14 mouse cellular contexts compared by ENCODE assay signal in genomic region chr16:32972535-32972934, GRCm38 (mm10). TPM values are rescaled to one million over a fixed set of nuclear protein-coding genes. Genes with fewer than 3 reads are reported as not detected.
DNase-seq lines count a peak whose midpoint lies in the region.
"Had no signal": no experiment of that assay in that cellular context is flagged by ENCODE, and none has a peak within 500 bp of the region (broad histone marks: within the 10 kb centered on the region; RNA-seq: fewer than 3 reads in every experiment).

No protein-coding gene starts in this region.

- intact Hi-C loops in left cerebral cortex, postnatal 10 days (cut with DNase I), result no loop called here

- DNase-seq in layer of hippocampus, adult 9-11 months, result peak; percentile 39
- no peak for DNase-seq in layer of hippocampus, adult 9-10 months (ENCODE audit: low spot score)
- peak; percentile 15 for DNase-seq in CD4-positive, CD25-positive, alpha-beta regulatory T cell, adult 2 months (ENCODE audit: low read depth, low spot score)
- DNase-seq in induced T-regulatory cell, adult 2 months (ENCODE audit: low read depth), result peak; percentile 16
- peak; percentile 49 for DNase-seq in thymus, postnatal 14 days
- DNase-seq in left cerebral cortex, postnatal 10 days (ENCODE audit: extremely low spot score in 1 of 2, low spot score in 2 of 2), result no peak
- no peak for DNase-seq in cerebellum, adult 9-11 months
- no peak for DNase-seq in adrenal gland, postnatal 14 days
- DNase-seq: adrenal gland, postnatal 36 days; cerebellum, adult 11 months; embryo, embryonic 11 days; kidney, postnatal 10 days; lung, postnatal 4 days; right cerebral cortex, adult 18-20 months had no signal

RNA-seq across cellular contexts. Expression of gene Lrch3, which starts 58.6 kb away (rescaled TPM):
- total RNA-seq in left cerebral cortex, postnatal 10 days (2021), result 10 to 100 TPM; 28.9 to 32.4 TPM
- total RNA-seq in adrenal gland, postnatal 14 days (2021), result 32.6 and 36.3 TPM in 2 replicates

Comparison
In these comparisons a context has a peak if more than half of its experiments do, and no peak if none do; other contexts are left out.
1. DNase-seq: peak in layer of hippocampus, adult 9-11 months (single experiment), CD4-positive, CD25-positive, alpha-beta regulatory T cell, adult 2 months (single experiment), induced T-regulatory cell, adult 2 months (single experiment) and thymus, postnatal 14 days (single experiment); none in layer of hippocampus, adult 9-10 months (single experiment), left cerebral cortex, postnatal 10 days (0 of 2), cerebellum, adult 9-11 months (single experiment) and adrenal gland, postnatal 14 days (single experiment).